Mouse (Mus musculus) stomach, postnatal 0 days (tissue): Measurements from ENCODE around the gene Stk38l. TPM values are rescaled to one million over a fixed set of nuclear protein-coding genes. Genes with fewer than 3 reads are reported as not detected.

Source experiments
- ATAC-seq: fragments of 200-750 bp; cut with Nextera tagmentation; 2 replicates; pipeline ENCODE4 v1.8.0; 2017; ENCODE audit not compliant: low FRiP score, low TSS enrichment
- DNase-seq: peaks from one replicate; pipeline ENCODE4 v3.0.0-alpha.2; 2016; ENCODE audit warnings: low spot score
- H3K27ac ChIP-seq: fragments of 300-500 bp; sonication (generic); replicated peaks from 2 replicates; pipeline ENCODE4 v1.5.1; 2014; ENCODE audit warnings: mild to moderate bottlenecking, control low read depth
- H3K27me3 ChIP-seq: fragments of 300-500 bp; sonication (generic); 2 replicates; pipeline ENCODE4 v1.6.1; 2014; ENCODE audit warnings: low read length; ENCODE audit not compliant: control insufficient read depth, insufficient read depth
- H3K36me3 ChIP-seq: fragments of 300-500 bp; sonication (generic); 2 replicates; pipeline ENCODE4 v1.6.1; 2014; ENCODE audit warnings: low read length, mixed read lengths; ENCODE audit not compliant: control insufficient read depth, insufficient read depth
- H3K4me1 ChIP-seq: fragments of 300-500 bp; sonication (generic); replicated peaks from 2 replicates; pipeline ENCODE4 v1.6.1; 2014; ENCODE audit warnings: antibody characterized with exemption; ENCODE audit not compliant: control insufficient read depth, insufficient read depth
- H3K4me2 ChIP-seq: fragments of 300-500 bp; sonication (generic); replicated peaks from 2 replicates; pipeline ENCODE4 v1.6.1; 2014; ENCODE audit warnings: low read depth, mild to moderate bottlenecking, control low read depth, moderate library complexity
- H3K4me3 ChIP-seq: fragments of 300-500 bp; sonication (generic); 2 replicates; pipeline ENCODE4 v1.5.1; 2014; ENCODE audit warnings: low read depth, low read length, control low read depth
- H3K9ac ChIP-seq: fragments of 300-500 bp; sonication (generic); 2 replicates; pipeline ENCODE4 v1.6.1; 2014; ENCODE audit warnings: mild to moderate bottlenecking, low read length, control low read depth, mixed read lengths
- H3K9me3 ChIP-seq: fragments of 300-500 bp; sonication (generic); 2 replicates; pipeline ENCODE4 v1.6.1; 2016; ENCODE audit warnings: low read length; ENCODE audit not compliant: control insufficient read depth
- CTCF ChIP-seq: IDR thresholded peaks from 2 replicates; pipeline ENCODE4 v1.5.1; 2016; ENCODE audit warnings: antibody characterized with exemption, low read depth, mild to moderate bottlenecking, moderate library complexity
- EP300 ChIP-seq: optimal IDR thresholded peaks from 2 replicates; pipeline ENCODE3; 2016; ENCODE audit warnings: antibody characterized with exemption
- WGBS: fragments of 180-500 bp; shearing (Covaris S2); extraction: QIAGEN DNeasy Blood & Tissue Kit; methylation state at CpG from one replicate; pipeline ENCODE4 v1.1.7; 2014; 5-methylcytosine and 5-hydroxymethylcytosine counted together
- polyA plus RNA-seq: library from polyadenylated mRNA; unstranded; fragments of >200 nt; fragmentation: Nextera tagmentation; extraction: Ambion mirVana; gene quantifications from 2 replicates; pipeline ENCODE4 v1.2.1, GENCODE M21; 2015

The Stk38l gene
- polyA plus RNA-seq, 1 experiment from 2014 or later: 16.9 TPM

DNA sequence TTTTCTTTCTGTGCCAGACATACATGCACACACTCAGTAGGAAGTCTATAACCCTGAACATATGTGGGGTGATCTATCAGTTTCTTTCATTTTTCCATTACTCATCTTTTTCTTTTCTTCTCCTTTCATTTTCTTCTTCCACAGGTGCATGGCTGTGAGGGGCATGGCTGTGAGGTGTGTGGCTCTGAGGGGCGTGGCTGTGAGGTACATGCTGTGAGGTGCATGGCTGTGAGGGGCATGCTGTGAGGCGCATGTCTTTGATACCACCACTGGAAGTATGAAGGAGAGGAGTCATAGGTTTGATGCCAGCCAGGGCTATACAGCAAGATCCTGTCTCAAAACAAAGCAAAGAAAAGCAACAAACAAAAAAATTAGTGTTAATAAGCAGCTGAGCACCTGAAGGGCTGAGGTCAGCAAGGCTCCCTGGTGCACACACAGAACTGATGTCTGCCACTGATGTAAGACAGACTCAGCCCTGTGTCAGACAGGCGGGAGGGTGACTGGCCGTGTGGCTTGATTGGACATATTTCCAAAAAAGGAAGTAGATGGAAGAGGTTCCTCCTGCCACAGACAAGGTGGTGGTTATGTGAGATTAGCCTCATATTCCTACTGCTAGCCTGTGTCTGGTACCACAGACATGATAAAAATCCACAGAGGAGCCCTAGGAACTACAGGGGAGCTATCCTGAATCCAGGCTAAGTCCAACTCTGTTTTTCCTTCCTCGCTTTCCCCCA is 38.2 kb upstream of the Stk38l start:
- ATAC-seq (peak; percentile 68; the same call in 1 of the 2 replicates), DNase-seq (no peak)
- Histone ChIP-seq H3K9me3 (no peaks in the 10 kb centered on the region), H3K27ac (no peak overlapping the region), H3K27me3 (no peaks in the 10 kb centered on the region), H3K36me3 (no peaks in the 10 kb centered on the region), H3K4me1 (no peaks in the 10 kb centered on the region), H3K4me2 (no peak overlapping the region), H3K4me3 (no peak overlapping the region), H3K9ac (no peak overlapping the region)
- WGBS: 57% methylated on average over 5 of the region's 5 CpGs
- no peak for TF ChIP-seq EP300
- TF ChIP-seq CTCF: no peak

DNA sequence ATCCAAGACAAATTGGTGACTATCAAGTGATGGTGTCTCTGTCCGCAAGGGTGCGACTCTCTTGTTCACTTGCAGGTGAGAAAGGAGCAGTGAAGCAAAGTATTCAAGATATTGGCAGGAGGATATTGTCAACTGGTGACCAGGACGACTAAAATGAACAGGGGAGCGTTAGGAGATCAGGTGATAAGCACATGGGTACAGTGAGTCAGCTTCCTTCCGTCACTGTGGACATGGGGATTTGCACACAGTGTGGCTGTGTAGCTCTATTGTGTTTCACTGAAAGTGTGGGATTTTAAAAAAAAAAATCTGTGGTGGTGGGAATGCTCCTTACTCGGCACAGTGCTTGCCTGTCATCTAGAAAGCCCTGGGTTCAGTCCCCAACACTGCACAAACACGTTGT is 36.8 kb upstream of the Stk38l start:
- Histone ChIP-seq H3K9me3 (no peaks in the 10 kb centered on the region), H3K9ac (no peak overlapping the region), H3K4me3 (no peak overlapping the region), H3K27ac (no peak overlapping the region), H3K36me3 (no peaks in the 10 kb centered on the region), H3K27me3 (no peaks in the 10 kb centered on the region), H3K4me1 (no peaks in the 10 kb centered on the region), H3K4me2 (no peak overlapping the region)
- 84% methylated on average over 7 of the region's 7 CpGs for WGBS
- DNase-seq (no peak), ATAC-seq (no peak)
- TF ChIP-seq CTCF: no peak
- TF ChIP-seq EP300: no peak

- Histone ChIP-seq H3K4me3 (no peak overlapping the region), H3K4me2 (no peak overlapping the region), H3K27ac (no peak overlapping the region), H3K27me3 (no peaks in the 10 kb centered on the region), H3K9ac (no peak overlapping the region), H3K9me3 (no peaks in the 10 kb centered on the region), H3K4me1 (no peaks in the 10 kb centered on the region), H3K36me3 (no peaks in the 10 kb centered on the region)
- WGBS: 88% methylated on average over 5 of the region's 5 CpGs
- no peak for TF ChIP-seq CTCF
- ATAC-seq (no peak), DNase-seq (no peak)
Measured at GRCm38 (mm10) chr6:146688861-146689260, 35.9 kb upstream of the Stk38l start.

DNA sequence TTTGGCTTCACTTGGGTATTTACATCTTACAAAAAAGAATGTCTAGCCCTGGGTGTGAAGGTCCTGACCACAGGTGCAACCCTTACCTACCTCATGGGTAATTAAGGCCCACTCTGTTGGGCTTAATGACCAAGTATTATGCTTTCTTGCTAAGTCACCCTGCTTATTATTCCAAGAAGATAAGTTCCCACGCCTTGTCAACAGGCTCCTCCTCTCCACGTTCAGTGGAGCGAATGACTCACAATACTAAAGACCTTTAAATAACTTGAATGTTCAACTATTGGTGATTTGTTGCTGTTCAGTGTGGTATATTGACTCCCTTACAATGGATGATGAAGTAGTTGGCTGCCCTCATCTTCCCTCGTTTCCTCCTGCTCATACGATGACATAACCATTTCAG is 27.0 kb upstream of the Stk38l start:
- Histone ChIP-seq H3K9me3 (no peaks in the 10 kb centered on the region), H3K4me3 (no peak overlapping the region), H3K27ac (no peak overlapping the region), H3K9ac (no peak overlapping the region), H3K4me2 (no peak overlapping the region), H3K27me3 (no peaks in the 10 kb centered on the region), H3K36me3 (no peaks in the 10 kb centered on the region), H3K4me1 (no peaks in the 10 kb centered on the region)
- ATAC-seq: peak; percentile 45; the same call in 1 of the 2 replicates
- DNase-seq: no peak
- TF ChIP-seq CTCF (no peak), EP300 (no peak)
- WGBS: 56% methylated on average over 5 of the region's 5 CpGs

- Histone ChIP-seq H3K9me3 (no peaks in the 10 kb centered on the region), H3K27ac (no peak overlapping the region), H3K9ac (no peak overlapping the region), H3K4me2 (no peak overlapping the region), H3K4me3 (no peak overlapping the region), H3K27me3 (no peaks in the 10 kb centered on the region), H3K4me1 (no peaks in the 10 kb centered on the region), H3K36me3 (no peaks in the 10 kb centered on the region)
- ATAC-seq (no peak), DNase-seq (no peak)
- no peak for TF ChIP-seq CTCF
- TF ChIP-seq EP300: no peak
- WGBS: 93% methylated on average over 4 of the region's 4 CpGs
Measured at GRCm38 (mm10) chr6:146698376-146698775, 26.4 kb upstream of the Stk38l start.

DNA sequence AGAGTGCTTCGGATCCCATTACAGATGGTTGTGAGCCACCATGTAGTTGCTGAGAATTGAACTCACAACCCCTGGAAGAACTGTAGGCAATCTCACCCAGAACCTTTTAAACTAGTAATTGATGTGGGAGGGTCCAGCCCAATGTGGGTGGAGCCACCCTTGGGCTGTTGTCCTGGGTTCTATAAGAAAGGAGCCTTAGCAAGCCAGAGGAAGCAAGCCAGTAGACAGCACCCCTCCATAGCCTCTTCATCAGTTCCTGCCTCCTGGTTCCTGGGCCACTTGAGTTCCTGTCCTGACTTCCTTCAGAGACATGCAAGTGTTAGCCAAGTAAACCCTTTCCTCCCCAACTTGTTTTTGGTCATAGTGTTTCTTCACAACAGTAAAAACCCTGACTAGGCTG is 24.3 kb upstream of the Stk38l start:
- no peaks in the 10 kb centered on the region for H3K4me1 ChIP-seq
- WGBS: 89% methylated on average over 1 of the region's 1 CpGs

More for the DNA sequence above, 24.3 kb upstream of the Stk38l start:
- ATAC-seq: no peak
- Histone ChIP-seq H3K4me2 (no peak overlapping the region), H3K9ac (no peak overlapping the region), H3K27me3 (no peaks in the 10 kb centered on the region), H3K27ac (no peak overlapping the region), H3K36me3 (no peaks in the 10 kb centered on the region), H3K9me3 (no peaks in the 10 kb centered on the region), H3K4me3 (no peak overlapping the region)
- no peak for DNase-seq
- no peak for TF ChIP-seq EP300
- TF ChIP-seq CTCF: no peak
